Comparison of ENCODE assay signal across 19 mouse cellular contexts in genomic region chr11:120900276-120901244, GRCm38 (mm10). TPM values are rescaled to one million over a fixed set of nuclear protein-coding genes. Genes with fewer than 3 reads are reported as not detected.
DNase-seq lines count a peak whose midpoint lies in the region; ATAC-seq and TF ChIP-seq lines count a peak whose summit lies in the region.
"Had no signal": no experiment of that assay in that cellular context is flagged by ENCODE, and none has a peak within 500 bp of the region (broad histone marks: within the 10 kb centered on the region; RNA-seq: fewer than 3 reads in every experiment).

No protein-coding gene starts in this region.

- DNase-seq in lung, adult 18-20 months = peak; percentile 53 to 72
- DNase-seq in lung, adult 2 months = no peak
- DNase-seq in liver, postnatal 0 days = peak; percentile 23
- DNase-seq in gastrocnemius, adult 2 months = no peak
- no peak for DNase-seq in adrenal gland, postnatal 14 days
- DNase-seq in adrenal gland, postnatal 36 days = no peak
- DNase-seq: adrenal gland, adult 2 months; cerebellum, adult 11 months; embryo, embryonic 11 days; right cerebral cortex, postnatal 25 days; thymus, postnatal 36 days had no signal

- TF ChIP-seq EP300 in liver, postnatal 0 days (IDR thresholded peaks at IDR 0.05; ENCODE audit: low read depth) = peak; percentile 90

- WGBS in lung, adult 2 months = 68% methylated on average over 8 of the region's 8 CpGs
- 66% methylated on average over 8 of the region's 8 CpGs for WGBS in liver, postnatal 0 days (ENCODE audit: insufficient replicate concordance)
- WGBS in stomach, embryonic 16.5 days = 67% methylated on average over 8 of the region's 8 CpGs

- peak overlapping the region; percentile 44; the same call in 1 of the 2 replicates for H3K9ac ChIP-seq in liver, postnatal 0 days (replicated peaks)
- no peak overlapping the region for H3K9ac ChIP-seq in stomach, embryonic 16.5 days (ENCODE audit: low read length)
- H3K9ac ChIP-seq: heart, embryonic 13.5 days; hindbrain, embryonic 12.5 days; lung, embryonic 15.5 days had no signal

- ATAC-seq in common myeloid progenitor, adult 5-6 weeks (replicated peaks; ENCODE audit: low read depth, poor library complexity, severe bottlenecking) = peak; percentile 52
- peak; percentile 83 for ATAC-seq in liver, postnatal 0 days
- peak; percentile 49; the same call in 1 of the 2 replicates for ATAC-seq in stomach, embryonic 16.5 days (ENCODE audit: insufficient read depth, low FRiP score)
- ATAC-seq: intestine, postnatal 0 days; Patski had no signal

- no peak overlapping the region for H3K4me3 ChIP-seq in lung, adult 2 months (replicated peaks; ENCODE audit: extremely low read depth, low read depth, low read length)
- H3K4me3 ChIP-seq in liver, postnatal 0 days (ENCODE audit: low read depth, low read length) = no peak overlapping the region
- H3K4me3 ChIP-seq in stomach, embryonic 16.5 days (replicated peaks; ENCODE audit: low read length) = no peak overlapping the region
- H3K4me3 ChIP-seq in gastrocnemius, adult 2 months = no peak overlapping the region
- H3K4me3 ChIP-seq: heart, embryonic 13.5 days; hindbrain, embryonic 12.5 days; layer of hippocampus, adult 2 months; lung, embryonic 15.5 days had no signal

- peaks cover 4% of the 10 kb centered on the region; the same call in 1 of the 2 replicates for H3K4me1 ChIP-seq in lung, adult 2 months (ENCODE audit: control insufficient read depth, insufficient read depth, low read length)
- H3K4me1 ChIP-seq in liver, postnatal 0 days (ENCODE audit: insufficient read depth) = peaks cover 46% of the 10 kb centered on the region
- peaks cover 9% of the 10 kb centered on the region; the same call in 1 of the 2 replicates for H3K4me1 ChIP-seq in stomach, embryonic 16.5 days (ENCODE audit: control insufficient read depth, insufficient read depth, low read length)
- H3K4me1 ChIP-seq: hindbrain, embryonic 12.5 days had no signal

- no peak for TF ChIP-seq POLR2A in lung, adult 2 months (IDR thresholded peaks at IDR 0.05; ENCODE audit: borderline replicate concordance, extremely low read depth, low read depth, low read length)

- TF ChIP-seq CTCF in lung, adult 2 months (IDR thresholded peaks at IDR 0.05; ENCODE audit: insufficient read depth, low read length) = no peak
- no peak for TF ChIP-seq CTCF in liver, postnatal 0 days (IDR thresholded peaks at IDR 0.05; ENCODE audit: low read depth)
- no peak for TF ChIP-seq CTCF in gastrocnemius, adult 2 months (IDR thresholded peaks at IDR 0.05)

- intact Hi-C loops in gastrocnemius, adult 2 months (cut with DNase I) = loop anchor here (10.0 kb wide), 1 partner anchor 84 kb away; no protein-coding TSS in a partner anchor

- peak overlapping the region; percentile 84 for H3K27ac ChIP-seq in liver, postnatal 0 days (ENCODE audit: low read depth)
- peak overlapping the region; percentile 60 for H3K27ac ChIP-seq in stomach, embryonic 16.5 days (ENCODE audit: low read length)
- no peak overlapping the region for H3K27ac ChIP-seq in gastrocnemius, adult 2 months
- H3K27ac ChIP-seq: heart, embryonic 13.5 days; hindbrain, embryonic 12.5 days; layer of hippocampus, adult 2 months; lung, embryonic 15.5 days had no signal

- no peaks in the 10 kb centered on the region for H3K36me3 ChIP-seq in liver, postnatal 0 days (replicated peaks; ENCODE audit: insufficient read depth, low read length)
- H3K36me3 ChIP-seq in stomach, embryonic 16.5 days (ENCODE audit: control insufficient read depth, insufficient read depth, low read length) = no peaks in the 10 kb centered on the region
- H3K36me3 ChIP-seq: lung, embryonic 15.5 days had no signal

- H3K4me2 ChIP-seq in liver, postnatal 0 days (ENCODE audit: low read depth, low read length) = peak overlapping the region; percentile 15
- no peak overlapping the region for H3K4me2 ChIP-seq in stomach, embryonic 16.5 days (ENCODE audit: low read depth, low read length)
- H3K4me2 ChIP-seq: heart, embryonic 13.5 days; hindbrain, embryonic 12.5 days; lung, embryonic 15.5 days had no signal

- H3K27me3 ChIP-seq in liver, postnatal 0 days (ENCODE audit: insufficient read depth, low read length) = no peaks in the 10 kb centered on the region
- H3K27me3 ChIP-seq in stomach, embryonic 16.5 days (ENCODE audit: control insufficient read depth, insufficient read depth, low read length) = no peaks in the 10 kb centered on the region
- H3K27me3 ChIP-seq: heart, embryonic 13.5 days; hindbrain, embryonic 12.5 days; lung, embryonic 15.5 days; Patski had no signal

- H3K9me3 ChIP-seq in liver, postnatal 0 days (ENCODE audit: low read length) = no peaks in the 10 kb centered on the region
- H3K9me3 ChIP-seq in stomach, embryonic 16.5 days (replicated peaks; ENCODE audit: control insufficient read depth, low read length) = no peaks in the 10 kb centered on the region
- H3K9me3 ChIP-seq: heart, embryonic 13.5 days; hindbrain, embryonic 12.5 days; lung, embryonic 15.5 days had no signal

RNA-seq across cellular contexts. Expression of gene Ccdc57, which starts 32.1 kb away (rescaled TPM):
- polyA plus RNA-seq in lung, adult 2 months (2012; rRNA removed) = 2.6 and 2.9 TPM in 2 replicates
- 9.7 and 10.1 TPM in 2 replicates for total RNA-seq in common myeloid progenitor, adult 5-6 weeks (2017)
- polyA plus RNA-seq in liver, postnatal 0 days (2015; fragmentation: Nextera tagmentation; extraction: Ambion mirVana) = 1.2 and 1.4 TPM in 2 replicates
- polyA plus RNA-seq in stomach, embryonic 16.5 days (2015; fragmentation: Nextera tagmentation; extraction: Ambion mirVana) = 5.2 and 5.3 TPM in 2 replicates
- 1 to 10 TPM; 3.4 to 3.6 TPM for total RNA-seq in gastrocnemius, adult 2 months (2021)
- total RNA-seq in adrenal gland, postnatal 14 days (2021) = 12.6 and 17.7 TPM in 2 replicates
- 10 to 100 TPM; 10.6 to 22.0 TPM for total RNA-seq in adrenal gland, postnatal 36 days (2021)

RNA-seq across cellular contexts. Expression of gene Slc16a3, which starts 47.7 kb away (rescaled TPM):
- polyA plus RNA-seq in lung, adult 2 months (2012; rRNA removed) = 20.8 and 28.8 TPM in 2 replicates
- total RNA-seq in common myeloid progenitor, adult 5-6 weeks (2017) = 3.0 and 3.9 TPM in 2 replicates
- 9.9 and 13.9 TPM in 2 replicates for polyA plus RNA-seq in liver, postnatal 0 days (2015; fragmentation: Nextera tagmentation; extraction: Ambion mirVana)
- 53.5 and 64.3 TPM in 2 replicates for polyA plus RNA-seq in stomach, embryonic 16.5 days (2015; fragmentation: Nextera tagmentation; extraction: Ambion mirVana)
- total RNA-seq in gastrocnemius, adult 2 months (2021) = 100 to 1,000 TPM; 295 to 479 TPM
- total RNA-seq in adrenal gland, postnatal 14 days (2021) = 10.6 and 14.0 TPM in 2 replicates
- total RNA-seq in adrenal gland, postnatal 36 days (2021) = 1 to 10 TPM in 1 of 2 experiments, under 1 TPM in 1; 0.89 to 2.1 TPM

Comparison
In these comparisons a context has a peak if more than half of its experiments do, and no peak if none do; other contexts are left out.
1. DNase-seq: peak in lung, adult 18-20 months (2 of 2) and liver, postnatal 0 days (single experiment); none in lung, adult 2 months (single experiment), gastrocnemius, adult 2 months (single experiment), adrenal gland, postnatal 14 days (single experiment) and adrenal gland, postnatal 36 days (0 of 2).
2. RNA of gene Slc16a3, which starts 47.7 kb away (total RNA-seq): 295 to 479 TPM in gastrocnemius, adult 2 months; 10.6 to 14.0 TPM in adrenal gland, postnatal 14 days, 3.0 to 3.9 TPM in common myeloid progenitor, adult 5-6 weeks and 0.89 to 2.1 TPM in adrenal gland, postnatal 36 days; every median in the first group is over 10 times any median in the second.
3. Peak in every context shown above with its lines, with median percentiles within 50 percentile points of each other: ATAC-seq.